Mouse (Mus musculus) liver, postnatal 0 days (tissue): Measurements from ENCODE around the gene Cnppd1. TPM values are rescaled to one million over a fixed set of nuclear protein-coding genes. Genes with fewer than 3 reads are reported as not detected.
A peak's percentile ranks its signal among the peaks of the same experiment; 100 is the strongest.

Experiments used
- ATAC-seq: fragments of 200-750 bp; cut with Nextera tagmentation; 2 replicates; pipeline ENCODE4 v1.8.0; 2017; ENCODE audit warnings: mild to moderate bottlenecking, moderate library complexity
- DNase-seq: peaks from one replicate; pipeline ENCODE4 v3.0.0-alpha.2; 2016
- H3K27ac ChIP-seq: fragments of 300-500 bp; sonication (generic); 2 replicates; pipeline ENCODE4 v1.5.1; 2014; ENCODE audit warnings: antibody characterized with exemption, moderate library complexity, mild to moderate bottlenecking, low read depth
- H3K27me3 ChIP-seq: fragments of 300-500 bp; sonication (generic); 2 replicates; pipeline ENCODE4 v1.6.1; 2014; ENCODE audit warnings: low read length, control low read depth, mixed read lengths; ENCODE audit not compliant: insufficient read depth
- H3K36me3 ChIP-seq: fragments of 300-500 bp; sonication (generic); replicated peaks from 2 replicates; pipeline ENCODE4 v1.6.1; 2014; ENCODE audit warnings: mild to moderate bottlenecking, control low read depth, low read length, moderate library complexity, mixed read lengths; ENCODE audit not compliant: insufficient read depth
- H3K4me1 ChIP-seq: fragments of 300-500 bp; sonication (generic); 2 replicates; pipeline ENCODE4 v1.6.1; 2014; ENCODE audit warnings: antibody characterized with exemption, mild to moderate bottlenecking, control low read depth; ENCODE audit not compliant: insufficient read depth
- H3K4me2 ChIP-seq: fragments of 300-500 bp; sonication (generic); 2 replicates; pipeline ENCODE4 v1.6.1; 2014; ENCODE audit warnings: low read depth, mild to moderate bottlenecking, low read length, moderate library complexity, mixed read lengths
- H3K4me3 ChIP-seq: fragments of 300-500 bp; sonication (generic); 2 replicates; pipeline ENCODE4 v1.5.1; 2014; ENCODE audit warnings: low read depth, low read length
- H3K9ac ChIP-seq: fragments of 300-500 bp; sonication (generic); replicated peaks from 2 replicates; pipeline ENCODE4 v1.6.1; 2014; ENCODE audit warnings: mild to moderate bottlenecking, moderate library complexity
- H3K9me3 ChIP-seq: fragments of 300-500 bp; sonication (generic); 2 replicates; pipeline ENCODE4 v1.6.1; 2016; ENCODE audit warnings: mild to moderate bottlenecking, control low read depth, low read length, mixed read lengths
- CTCF ChIP-seq: sonication (generic); IDR thresholded peaks from 2 replicates; pipeline ENCODE4 v1.5.1; 2016; ENCODE audit warnings: antibody characterized with exemption, low read depth
- EP300 ChIP-seq: IDR thresholded peaks from 2 replicates; pipeline ENCODE4 v1.6.1; 2016; ENCODE audit warnings: antibody characterized with exemption, low read depth, mild to moderate bottlenecking
- WGBS: fragments of 180-500 bp; shearing (Covaris S2); extraction: QIAGEN DNeasy Blood & Tissue Kit; methylation state at CpG from one replicate; pipeline ENCODE4 v1.1.7; 2014; ENCODE audit not compliant: insufficient replicate concordance; 5-methylcytosine and 5-hydroxymethylcytosine counted together
- polyA plus RNA-seq: library from polyadenylated mRNA; unstranded; fragments of >200 nt; fragmentation: Nextera tagmentation; extraction: Ambion mirVana; gene quantifications from 2 replicates; pipeline ENCODE4 v1.2.1, GENCODE M21; 2015

Cnppd1 gene
- polyA plus RNA-seq, 1 experiment from 2014 or later: 43.8 TPM

- H3K36me3 ChIP-seq: no peaks in the 10 kb centered on the region; the same call in 1 of the 2 replicates
- H3K9me3 ChIP-seq: no peaks in the 10 kb centered on the region
- H3K4me1 ChIP-seq: peaks cover 10% of the 10 kb centered on the region
- H3K4me2 ChIP-seq: no peak overlapping the region
- no peak for DNase-seq
- no peaks in the 10 kb centered on the region for H3K27me3 ChIP-seq
- H3K27ac ChIP-seq: no peak overlapping the region
- H3K9ac ChIP-seq: no peak overlapping the region
- no peak for ATAC-seq
- no peak for TF ChIP-seq CTCF
- no peak for TF ChIP-seq EP300
- no peak overlapping the region for H3K4me3 ChIP-seq
Observed at GRCm38 (mm10) chr1:75158990-75159389, 16.5 kb upstream of the Cnppd1 start.

- ATAC-seq (no peak), DNase-seq (no peak)
- H3K9me3 ChIP-seq: no peaks in the 10 kb centered on the region
- H3K4me2 ChIP-seq: no peak overlapping the region
- H3K36me3 ChIP-seq: no peaks in the 10 kb centered on the region; the same call in 1 of the 2 replicates
- TF ChIP-seq EP300: no peak
- no peak for TF ChIP-seq CTCF
- H3K27ac ChIP-seq: no peak overlapping the region
- 39% methylated on average over 3 of the region's 3 CpGs for WGBS
- no peak overlapping the region for H3K4me3 ChIP-seq
- H3K9ac ChIP-seq: no peak overlapping the region
- H3K27me3 ChIP-seq: no peaks in the 10 kb centered on the region
- H3K4me1 ChIP-seq: peaks cover 10% of the 10 kb centered on the region
Observed at GRCm38 (mm10) chr1:75155837-75156236, 13.3 kb upstream of the Cnppd1 start.

- Histone ChIP-seq H3K4me3 (no peak overlapping the region), H3K9ac (no peak overlapping the region), H3K27ac (peak overlapping the region; percentile 84), H3K36me3 (peaks cover 50% of the 10 kb centered on the region), H3K9me3 (no peaks in the 10 kb centered on the region), H3K4me2 (no peak overlapping the region), H3K27me3 (no peaks in the 10 kb centered on the region), H3K4me1 (peaks cover 21% of the 10 kb centered on the region)
- ATAC-seq: peak; percentile 87
- 0 out of 2 replicates have a peak, but pooled peaks have one; percentile 47 for TF ChIP-seq EP300
- TF ChIP-seq CTCF: no peak
- DNase-seq: no peak
- WGBS: 72% methylated on average over 4 of the region's 4 CpGs
Observed at GRCm38 (mm10) chr1:75148727-75149126, 6.2 kb upstream of the Cnppd1 start.

GRCm38 (mm10) chr1:75147411-75148135 lies 5.1 kb upstream of the Cnppd1 start:
- TF ChIP-seq CTCF: no peak
- no peak for TF ChIP-seq EP300
- H3K36me3 ChIP-seq: peaks cover 50% of the 10 kb centered on the region
- peak; percentile 41 for ATAC-seq

GRCm38 (mm10) chr1:75145589-75145988 lies 3.1 kb upstream of the Cnppd1 start:
- no peak overlapping the region for H3K9ac ChIP-seq
- no peak for ATAC-seq
- no peaks in the 10 kb centered on the region for H3K9me3 ChIP-seq
- peaks cover 33% of the 10 kb centered on the region for H3K4me1 ChIP-seq
- TF ChIP-seq CTCF: no peak
- peak; percentile 88 for TF ChIP-seq EP300
- H3K27me3 ChIP-seq: no peaks in the 10 kb centered on the region
- DNase-seq: no peak
- peak overlapping the region; percentile 96 for H3K4me2 ChIP-seq
- no peak overlapping the region; the same call in 1 of the 2 replicates for H3K27ac ChIP-seq
- H3K4me3 ChIP-seq: 0 out of 2 replicates have a peak overlapping the region, but pooled peaks have one; percentile 11
- peaks cover 50% of the 10 kb centered on the region for H3K36me3 ChIP-seq
- WGBS: 69% methylated on average over 3 of the region's 3 CpGs

More at GRCm38 (mm10) chr1:75147411-75148135, 5.1 kb upstream of the Cnppd1 start:
- 0 out of 2 replicates have a peak overlapping the region, but pooled peaks have one; percentile 1 for H3K9ac ChIP-seq
- H3K27ac ChIP-seq: peak overlapping the region; percentile 84
- H3K4me2 ChIP-seq: no peak overlapping the region
- H3K27me3 ChIP-seq: no peaks in the 10 kb centered on the region
- 74% methylated on average over 7 of the region's 7 CpGs for WGBS
- peaks cover 27% of the 10 kb centered on the region for H3K4me1 ChIP-seq
- no peak for DNase-seq
- H3K9me3 ChIP-seq: no peaks in the 10 kb centered on the region
- H3K4me3 ChIP-seq: no peak overlapping the region

GRCm38 (mm10) chr1:75141486-75142190 lies 873 bp downstream of the Cnppd1 start:
- peak; percentile 82 for DNase-seq
- Histone ChIP-seq H3K4me1 (peaks cover 51% of the 10 kb centered on the region), H3K27ac (peak overlapping the region; percentile 99), H3K9me3 (no peaks in the 10 kb centered on the region), H3K4me3 (peak overlapping the region; percentile 76), H3K36me3 (peaks cover 60% of the 10 kb centered on the region), H3K4me2 (peak overlapping the region; percentile 96), H3K27me3 (no peaks in the 10 kb centered on the region), H3K9ac (peak overlapping the region; percentile 96)
- no peak for TF ChIP-seq EP300
- no peak for TF ChIP-seq CTCF
- under 1% methylated on average over 46 of the region's 53 CpGs for WGBS
- peak; percentile 44 for ATAC-seq
